Mouse (Mus musculus) telencephalon, adult 2 months (tissue): ENCODE data around the gene Nol8.
A peak's percentile ranks its signal among the peaks of the same experiment; 100 is the strongest.

Experiments used
- DNase-seq: peaks from one replicate; pipeline ENCODE4 v3.0.0-alpha.2; 2011; ENCODE audit warnings: low read depth, low spot score

Gene Nol8

GRCm38 (mm10) chr13:49684266-49684665 lies 31.4 kb downstream of the Nol8 start:
- DNase-seq, result peak; percentile 24

GRCm38 (mm10) chr13:49691056-49691455 lies 38.2 kb downstream of the Nol8 start:
- DNase-seq, result no peak

GRCm38 (mm10) chr13:49703216-49703779 lies 50.4 kb downstream of the Nol8 start:
- DNase-seq, result no peak

- DNase-seq, result no peak
Measured at GRCm38 (mm10) chr13:49706032-49706690, 53.3 kb downstream of the Nol8 start.

GRCm38 (mm10) chr13:49708311-49708710 lies 55.4 kb downstream of the Nol8 start:
- DNase-seq, result no peak

- DNase-seq, result no peak
Measured at GRCm38 (mm10) chr13:49712047-49712721, 59.3 kb downstream of the Nol8 start.

GRCm38 (mm10) chr13:49719310-49719709 lies 66.4 kb downstream of the Nol8 start:
- no peak for DNase-seq
